Mouse (Mus musculus): ENCODE measurements at regions not wholly inside any gene's neighbourhood (a gene's known extent, or its start where the extent isn't known, plus 50 kb on each side); places are given as distances from the start of the nearest gene placed in this dataset.

DNA sequence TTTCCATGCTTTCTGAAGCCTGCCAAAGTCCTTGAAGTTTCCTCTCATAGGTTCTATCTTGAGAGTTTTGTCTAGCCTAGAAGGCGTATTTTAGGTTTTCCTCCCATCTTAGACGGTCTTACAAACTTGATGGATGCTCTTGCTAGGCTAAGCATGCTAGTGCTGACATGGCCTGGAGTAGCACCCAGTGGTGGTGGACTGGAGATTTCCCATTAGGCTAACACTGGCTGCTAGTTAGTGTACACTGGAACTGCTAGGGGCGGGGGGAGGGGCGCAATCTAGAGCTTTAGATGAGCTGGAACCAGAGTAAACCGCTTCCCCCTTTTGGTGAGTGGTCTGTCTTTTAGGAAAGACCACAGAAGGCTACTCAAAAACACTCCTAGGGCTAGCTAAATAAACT, 51.7 kb upstream of the Gm11983 start:
- Histone ChIP-seq H3K4me3 (ENCODE audit: low read length) (no peak overlapping the region), H3K36me3 (ENCODE audit: insufficient read depth, low read length) (no peaks in the 10 kb centered on the region), H3K4me2 (replicated peaks; ENCODE audit: low read depth, low read length) (no peak overlapping the region), H3K27me3 (ENCODE audit: insufficient read depth, low read length) (no peaks in the 10 kb centered on the region), H3K27ac (ENCODE audit: low read length) (no peak overlapping the region), H3K9me3 (ENCODE audit: low read length) (no peaks in the 10 kb centered on the region), H3K9ac (replicated peaks; ENCODE audit: low read length) (no peak overlapping the region), H3K4me1 (ENCODE audit: insufficient read depth, low read length) (no peaks in the 10 kb centered on the region)
- WGBS: 85% methylated on average over 5 of the region's 5 CpGs
- ATAC-seq (ENCODE audit: low FRiP score, low TSS enrichment): no peak
